Mouse (Mus musculus): ENCODE measurements around the gene Pigf. TPM values are rescaled to one million over a fixed set of nuclear protein-coding genes. Genes with fewer than 3 reads are reported as not detected.

The Pigf gene
- polyA plus RNA-seq, 1 experiment: 14.8 TPM

DNA sequence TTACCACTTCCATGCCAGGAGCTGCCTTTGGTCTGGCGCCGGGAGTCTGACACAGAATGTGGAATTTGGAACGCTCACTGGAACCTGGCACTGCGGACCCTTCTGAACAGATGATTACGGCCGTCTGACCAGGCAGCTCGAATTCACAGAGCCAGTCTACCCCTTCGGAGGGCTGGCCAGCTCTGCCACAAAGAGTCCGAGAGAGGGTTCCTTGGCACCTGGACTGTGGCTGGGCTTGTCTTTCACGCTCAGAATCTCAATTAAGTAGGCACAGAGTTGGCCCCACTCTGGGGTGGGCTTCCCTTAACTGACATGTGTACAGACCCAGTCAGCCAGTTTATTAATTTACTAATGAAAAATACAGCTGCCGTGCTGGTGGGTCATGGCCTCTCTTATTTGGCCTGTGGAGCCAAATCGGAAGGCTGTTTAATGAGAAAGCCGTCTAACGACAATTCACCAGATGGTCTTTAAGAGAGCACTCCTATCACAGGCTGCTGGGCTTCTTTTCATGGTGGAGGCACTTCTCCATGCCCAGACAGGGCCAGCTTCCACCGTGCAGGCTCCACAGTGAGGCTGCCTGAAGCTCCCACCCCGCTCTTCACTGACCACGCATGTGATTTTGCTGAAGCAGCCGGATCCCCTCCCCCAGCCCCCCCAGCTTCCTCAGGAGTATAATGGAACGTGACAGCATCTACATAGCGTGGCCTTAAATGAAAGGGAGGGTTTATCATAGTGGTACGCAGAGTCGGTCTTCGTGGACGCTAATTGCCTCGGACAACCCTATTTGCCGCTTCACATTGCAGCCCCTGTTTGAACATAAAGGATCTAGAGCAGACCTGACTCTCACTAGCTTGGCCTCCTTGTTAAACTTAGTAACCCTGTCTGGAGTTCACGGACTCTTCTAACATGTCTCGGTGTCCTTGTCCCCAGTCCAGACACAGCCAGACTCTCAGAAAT, 77.1 kb downstream of the Pigf start, which contains the start of gene Atp6v1e2:
Atp6v1e2 (minus strand) TSS at position 58 of the 957 bp plus-strand sequence.
- Histone ChIP-seq H3K36me3 (ENCODE audit: control insufficient read depth, insufficient read depth) (no peaks in the 10 kb centered on the region), H3K79me2 (ENCODE audit: control insufficient read depth, insufficient read depth) (no peaks in the 10 kb centered on the region), H3K4me3 (no peak within 1 kb of the TSS), H3ac (ENCODE audit: control insufficient read depth, insufficient read length) (no peak within 1 kb of the TSS), H3K4me2 (ENCODE audit: low read depth) (peak within 1 kb of the TSS; percentile 1), H3K27me3 (ENCODE audit: control insufficient read depth, insufficient read depth, insufficient read length) (peaks cover 6% of the 10 kb centered on the region)
- TF ChIP-seq CEBPB (IDR thresholded peaks at IDR 0.05; ENCODE audit: insufficient read depth, poor library complexity, severe bottlenecking): no peak
- TF ChIP-seq TCF12 (IDR thresholded peaks at IDR 0.05; ENCODE audit: insufficient read depth, poor library complexity, severe bottlenecking): no peak

Other genes with a start within 250 kb of the Pigf start
- not detected for gene Tmem247, start 108.1 kb downstream of the Pigf start, polyA plus RNA-seq (2012; fragmentation: generic; extraction: Trizol)
- gene Atp6v1e2, start 77.5 kb downstream of the Pigf start, polyA plus RNA-seq (2012; fragmentation: generic; extraction: Trizol): not detected
- 60.0 TPM for gene Rhoq, start 62.3 kb downstream of the Pigf start, polyA plus RNA-seq (2012; fragmentation: generic; extraction: Trizol)
- 49.1 TPM for gene Cript, start 144 bp upstream of the Pigf start, polyA plus RNA-seq (2012; fragmentation: generic; extraction: Trizol)
- gene Socs5, start 82.3 kb upstream of the Pigf start, polyA plus RNA-seq (2012; fragmentation: generic; extraction: Trizol): 14.0 TPM
- gene Mcfd2, start 240.5 kb upstream of the Pigf start, polyA plus RNA-seq (2012; fragmentation: generic; extraction: Trizol): 59.1 TPM

Measured in myocyte (in vitro differentiated cells).